ENCODE assay signal across 14 mouse cellular contexts in the genomic region with DNA sequence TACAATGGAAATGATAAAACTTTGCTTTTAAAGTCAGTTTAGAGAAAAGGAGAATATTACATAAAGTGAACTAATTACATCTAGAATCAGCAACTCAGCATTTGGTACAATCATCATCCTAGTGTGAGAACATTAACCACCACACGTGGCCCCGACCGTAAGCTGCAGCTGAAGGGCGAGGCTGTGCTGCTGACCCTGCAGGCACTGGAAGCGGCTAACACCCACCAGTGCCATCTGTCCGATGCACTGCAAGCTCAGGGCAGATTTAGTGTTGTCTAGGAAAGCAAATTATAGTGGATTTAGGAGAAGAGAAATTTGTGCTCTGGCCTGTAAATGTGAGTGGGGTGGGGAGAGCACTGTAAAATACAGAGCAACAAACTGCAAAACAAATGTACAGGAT. TPM values are rescaled to one million over a fixed set of nuclear protein-coding genes. Genes with fewer than 3 reads are reported as not detected.
DNase-seq lines count a peak whose midpoint lies in the region; ATAC-seq lines count a peak whose summit lies in the region.
"Had no signal": no experiment of that assay in that cellular context is flagged by ENCODE, and none has a peak within 500 bp of the region (broad histone marks: within the 10 kb centered on the region; RNA-seq: fewer than 3 reads in every experiment).

No protein-coding gene starts in this region.

- H3K9me3 ChIP-seq in embryonic facial prominence, embryonic 13.5 days, result no peaks in the 10 kb centered on the region
- H3K9me3 ChIP-seq in embryonic facial prominence, embryonic 10.5 days, result no peaks in the 10 kb centered on the region
- H3K9me3 ChIP-seq in kidney, embryonic 15.5 days (replicated peaks), result no peaks in the 10 kb centered on the region
- H3K9me3 ChIP-seq: embryonic facial prominence, embryonic 12.5 days; forebrain, embryonic 10.5 days; intestine, embryonic 15.5 days; limb, embryonic 10.5 days had no signal

- H3K36me3 ChIP-seq in embryonic facial prominence, embryonic 13.5 days, result peaks cover 84% of the 10 kb centered on the region
- H3K36me3 ChIP-seq in embryonic facial prominence, embryonic 10.5 days (replicated peaks), result peaks cover 98% of the 10 kb centered on the region
- peaks cover 88% of the 10 kb centered on the region for H3K36me3 ChIP-seq in kidney, embryonic 15.5 days

- no peak for ATAC-seq in embryonic facial prominence, embryonic 13.5 days (ENCODE audit: insufficient number of reproducible peaks, insufficient read depth, low FRiP score, low TSS enrichment, low read depth)
- ATAC-seq in kidney, embryonic 15.5 days (replicated peaks; ENCODE audit: low FRiP score), result no peak
- ATAC-seq: intestine, embryonic 15.5 days had no signal

- no peak overlapping the region for H3K4me2 ChIP-seq in embryonic facial prominence, embryonic 13.5 days
- H3K4me2 ChIP-seq in kidney, embryonic 15.5 days, result no peak overlapping the region
- H3K4me2 ChIP-seq: embryonic facial prominence, embryonic 12.5 days; intestine, embryonic 15.5 days; midbrain, embryonic 11.5 days had no signal

- 0 out of 2 replicates have a peak overlapping the region, but pooled peaks have one; percentile 33 for H3K27ac ChIP-seq in embryonic facial prominence, embryonic 13.5 days
- H3K27ac ChIP-seq in embryonic facial prominence, embryonic 10.5 days (replicated peaks), result no peak overlapping the region
- H3K27ac ChIP-seq in kidney, embryonic 15.5 days, result no peak overlapping the region
- H3K27ac ChIP-seq: embryonic facial prominence, embryonic 12.5 days; forebrain, embryonic 10.5 days; intestine, embryonic 15.5 days; limb, embryonic 10.5 days; liver, embryonic 14.5 days had no signal

- 67% methylated on average over 6 of the region's 6 CpGs for WGBS in embryonic facial prominence, embryonic 13.5 days
- 91% methylated on average over 6 of the region's 6 CpGs for WGBS in embryonic facial prominence, embryonic 10.5 days
- 68% methylated on average over 6 of the region's 6 CpGs for WGBS in kidney, embryonic 15.5 days

- peaks cover 17% of the 10 kb centered on the region for H3K4me1 ChIP-seq in embryonic facial prominence, embryonic 13.5 days
- H3K4me1 ChIP-seq in embryonic facial prominence, embryonic 10.5 days, result peaks cover 4% of the 10 kb centered on the region
- 0 out of 2 replicates have a peak, but pooled peaks cover 6% of the 10 kb centered on the region for H3K4me1 ChIP-seq in kidney, embryonic 15.5 days
- H3K4me1 ChIP-seq: intestine, embryonic 15.5 days; limb, embryonic 10.5 days had no signal

- no peak for DNase-seq in embryonic facial prominence, embryonic 10.5 days (ENCODE audit: low spot score)
- peak; percentile 38 for DNase-seq in kidney, adult 9 months
- DNase-seq in right cerebral cortex, adult 18-20 months, result peak; percentile 8
- no peak for DNase-seq in right cerebral cortex, postnatal 10 days (ENCODE audit: low spot score in 2 of 2)
- DNase-seq in liver, result no peak
- DNase-seq in adrenal gland, postnatal 14 days, result no peak

- H3K9ac ChIP-seq in embryonic facial prominence, embryonic 13.5 days, result no peak overlapping the region
- no peak overlapping the region for H3K9ac ChIP-seq in kidney, embryonic 15.5 days
- H3K9ac ChIP-seq: embryonic facial prominence, embryonic 12.5 days; intestine, embryonic 15.5 days; liver, embryonic 14.5 days had no signal

- no peak overlapping the region for H3K4me3 ChIP-seq in embryonic facial prominence, embryonic 13.5 days
- H3K4me3 ChIP-seq in embryonic facial prominence, embryonic 10.5 days, result no peak overlapping the region
- no peak overlapping the region for H3K4me3 ChIP-seq in kidney, embryonic 15.5 days (replicated peaks)
- H3K4me3 ChIP-seq: embryonic facial prominence, embryonic 12.5 days; forebrain, embryonic 10.5 days; intestine, embryonic 15.5 days; limb, embryonic 10.5 days had no signal

- no peaks in the 10 kb centered on the region for H3K27me3 ChIP-seq in embryonic facial prominence, embryonic 13.5 days
- H3K27me3 ChIP-seq in embryonic facial prominence, embryonic 10.5 days (replicated peaks; ENCODE audit: low read depth, poor library complexity, severe bottlenecking), result no peaks in the 10 kb centered on the region
- no peaks in the 10 kb centered on the region for H3K27me3 ChIP-seq in kidney, embryonic 15.5 days
- H3K27me3 ChIP-seq: embryonic facial prominence, embryonic 12.5 days; intestine, embryonic 15.5 days had no signal

RNA-seq across cellular contexts. Expression of gene Cep95, which starts 31.2 kb away (rescaled TPM):
- polyA plus RNA-seq in embryonic facial prominence, embryonic 13.5 days (2015; fragmentation: Nextera tagmentation; extraction: Ambion mirVana), result 28.2 and 30.5 TPM in 2 replicates
- polyA plus RNA-seq in embryonic facial prominence, embryonic 10.5 days (2016; fragmentation: Nextera tagmentation; extraction: Ambion mirVana), result 17.6 and 19.7 TPM in 2 replicates
- polyA plus RNA-seq in kidney, embryonic 15.5 days (2015; fragmentation: Nextera tagmentation; extraction: Ambion mirVana), result 21.7 and 22.0 TPM in 2 replicates
- 12.2 and 13.2 TPM in 2 replicates for total RNA-seq in adrenal gland, postnatal 14 days (2021)

RNA-seq across cellular contexts. Expression of gene Ddx5, which starts 31.3 kb away (rescaled TPM):
- 345 and 370 TPM in 2 replicates for polyA plus RNA-seq in embryonic facial prominence, embryonic 13.5 days (2015; fragmentation: Nextera tagmentation; extraction: Ambion mirVana)
- polyA plus RNA-seq in embryonic facial prominence, embryonic 10.5 days (2016; fragmentation: Nextera tagmentation; extraction: Ambion mirVana), result 312 and 326 TPM in 2 replicates
- 344 and 366 TPM in 2 replicates for polyA plus RNA-seq in kidney, embryonic 15.5 days (2015; fragmentation: Nextera tagmentation; extraction: Ambion mirVana)
- 755 and 762 TPM in 2 replicates for total RNA-seq in adrenal gland, postnatal 14 days (2021)

RNA-seq across cellular contexts. Expression of gene Polg2, which starts 40.9 kb away (rescaled TPM):
- 14.1 and 14.7 TPM in 2 replicates for polyA plus RNA-seq in embryonic facial prominence, embryonic 13.5 days (2015; fragmentation: Nextera tagmentation; extraction: Ambion mirVana)
- polyA plus RNA-seq in embryonic facial prominence, embryonic 10.5 days (2016; fragmentation: Nextera tagmentation; extraction: Ambion mirVana), result 9.9 and 11.2 TPM in 2 replicates
- 10.2 and 12.1 TPM in 2 replicates for polyA plus RNA-seq in kidney, embryonic 15.5 days (2015; fragmentation: Nextera tagmentation; extraction: Ambion mirVana)
- total RNA-seq in adrenal gland, postnatal 14 days (2021), result 6.6 and 7.3 TPM in 2 replicates

Comparison
In these comparisons a context has a peak if more than half of its experiments do, and no peak if none do; other contexts are left out.
1. DNase-seq: peak in kidney, adult 9 months (single experiment) and right cerebral cortex, adult 18-20 months (single experiment); none in embryonic facial prominence, embryonic 10.5 days (single experiment), right cerebral cortex, postnatal 10 days (0 of 2), liver (single experiment) and adrenal gland, postnatal 14 days (single experiment).